In the genomic region with DNA sequence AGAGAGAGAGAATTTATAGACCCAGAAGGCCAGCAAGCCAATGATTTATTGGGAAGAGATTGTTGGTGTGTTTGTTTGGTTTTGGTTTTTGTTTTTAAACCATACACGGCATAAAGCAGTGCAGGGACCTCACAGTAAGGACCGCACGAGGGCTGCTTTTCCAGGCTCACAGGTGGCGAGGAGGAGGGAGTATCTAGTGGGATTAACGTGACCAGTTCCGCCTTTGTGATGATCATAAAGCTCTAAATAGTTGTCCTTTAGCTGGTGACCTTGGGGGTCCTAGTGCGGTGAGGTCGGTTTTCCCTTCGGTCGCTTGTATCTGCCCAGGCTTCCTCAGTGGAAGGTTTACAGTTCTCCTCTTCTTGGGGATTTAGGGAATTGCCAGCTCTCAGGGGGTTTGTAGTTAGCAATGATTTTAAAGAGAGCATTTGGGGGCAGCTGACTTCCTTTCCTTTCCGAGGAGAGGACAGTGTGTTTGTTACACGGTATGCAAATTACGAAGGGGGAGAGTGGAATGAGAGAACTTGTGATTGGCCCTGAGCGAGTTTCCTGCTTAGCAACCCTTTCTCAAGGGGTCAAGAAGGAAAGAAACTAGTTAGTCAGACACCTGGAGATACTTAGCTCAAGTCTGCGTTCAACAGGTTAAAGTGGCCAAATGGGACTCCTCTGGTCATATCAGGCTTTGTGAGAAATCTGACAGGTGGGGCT, we compare ENCODE assay signal across 9 mouse cellular contexts. TPM values are rescaled to one million over a fixed set of nuclear protein-coding genes. Genes with fewer than 3 reads are reported as not detected.
DNase-seq lines count a peak whose midpoint lies in the region; ATAC-seq lines count a peak whose summit lies in the region.
"Had no signal": no experiment of that assay in that cellular context is flagged by ENCODE, and none has a peak within 500 bp of the region (broad histone marks: within the 10 kb centered on the region; RNA-seq: fewer than 3 reads in every experiment).

No protein-coding gene starts in this region.

- no peaks in the 10 kb centered on the region for H3K9me3 ChIP-seq in heart, embryonic 16.5 days (replicated peaks; ENCODE audit: control insufficient read depth, low read length)
- no peaks in the 10 kb centered on the region for H3K9me3 ChIP-seq in liver, embryonic 16.5 days (replicated peaks; ENCODE audit: control insufficient read depth, low read length)

- ATAC-seq in heart, embryonic 16.5 days (replicated peaks; ENCODE audit: extremely low read depth, insufficient read depth, low FRiP score), result no peak
- no peak for ATAC-seq in liver, embryonic 16.5 days (ENCODE audit: low read depth)
- no peak for ATAC-seq in inflammation-experienced regulatory T-cells, adult 6 months

- H3K27ac ChIP-seq in heart, embryonic 16.5 days (ENCODE audit: low read length), result no peak overlapping the region
- H3K27ac ChIP-seq in liver, embryonic 16.5 days (ENCODE audit: low read length), result no peak overlapping the region

- peak overlapping the region; percentile 20 for H3K4me3 ChIP-seq in heart, embryonic 16.5 days (ENCODE audit: low read length)
- 0 out of 2 replicates have a peak overlapping the region, but pooled peaks have one; percentile 2 for H3K4me3 ChIP-seq in liver, embryonic 16.5 days (ENCODE audit: low read depth, low read length)

- H3K4me1 ChIP-seq in heart, embryonic 16.5 days (ENCODE audit: control insufficient read depth, insufficient read depth, low read length), result peaks cover 4% of the 10 kb centered on the region; the same call in 1 of the 2 replicates
- H3K4me1 ChIP-seq in liver, embryonic 16.5 days (ENCODE audit: control insufficient read depth, low read depth, low read length), result no peaks in the 10 kb centered on the region

- H3K9ac ChIP-seq in heart, embryonic 16.5 days (ENCODE audit: low read length), result peak overlapping the region; percentile 48
- no peak overlapping the region for H3K9ac ChIP-seq in liver, embryonic 16.5 days (ENCODE audit: low read depth, low read length)

- 21% methylated on average over 15 of the region's 15 CpGs for WGBS in heart, embryonic 16.5 days
- WGBS in liver, embryonic 16.5 days (ENCODE audit: insufficient replicate concordance), result 17% methylated on average over 15 of the region's 15 CpGs

- H3K36me3 ChIP-seq in heart, embryonic 16.5 days (ENCODE audit: control insufficient read depth, insufficient read depth), result no peaks in the 10 kb centered on the region
- no peaks in the 10 kb centered on the region for H3K36me3 ChIP-seq in liver, embryonic 16.5 days (ENCODE audit: control insufficient read depth, insufficient read depth)
- H3K36me3 ChIP-seq: G1E had no signal

- DNase-seq in heart, adult 11 months, result no peak
- DNase-seq in embryo, embryonic 11 days, result peak; percentile 6
- DNase-seq in kidney, adult 18-20 months, result peak; percentile 27
- no peak for DNase-seq in gastrocnemius, postnatal 25 days
- no peak for DNase-seq in thymus, adult 18-20 months

- no peaks in the 10 kb centered on the region for H3K27me3 ChIP-seq in heart, embryonic 16.5 days (ENCODE audit: control insufficient read depth, insufficient read depth, low read length)
- no peaks in the 10 kb centered on the region for H3K27me3 ChIP-seq in liver, embryonic 16.5 days (ENCODE audit: control insufficient read depth, insufficient read depth, low read depth, low read length)

- peak overlapping the region; percentile 47 for H3K4me2 ChIP-seq in heart, embryonic 16.5 days (ENCODE audit: low read depth, low read length)
- H3K4me2 ChIP-seq in liver, embryonic 16.5 days (ENCODE audit: low read depth, low read length), result peak overlapping the region; percentile 30

RNA-seq across cellular contexts. Expression of a gene that starts 29.5 kb away (rescaled TPM):
- polyA plus RNA-seq in heart, embryonic 16.5 days (2015; fragmentation: Nextera tagmentation; extraction: Ambion mirVana), result 15.1 and 15.4 TPM in 2 replicates
- 4.8 and 5.5 TPM in 2 replicates for polyA plus RNA-seq in liver, embryonic 16.5 days (2015; fragmentation: Nextera tagmentation; extraction: Ambion mirVana)
- 1 to 10 TPM; 6.1 to 8.3 (median 6.5) TPM for polyA plus RNA-seq in inflammation-experienced regulatory T-cells, adult 6 months (2017; shearing (Covaris generic))
- total RNA-seq in gastrocnemius, postnatal 25 days (2021), result 10 to 100 TPM; 42.0 to 42.1 TPM
- polyA plus RNA-seq: G1E had no signal

RNA-seq across cellular contexts. Expression of a gene that starts 31.9 kb away (rescaled TPM):
- 2.7 and 3.1 TPM in 2 replicates for polyA plus RNA-seq in heart, embryonic 16.5 days (2015; fragmentation: Nextera tagmentation; extraction: Ambion mirVana)
- polyA plus RNA-seq in liver, embryonic 16.5 days (2015; fragmentation: Nextera tagmentation; extraction: Ambion mirVana), result 0.81 and 0.99 TPM in 2 replicates
- under 1 TPM; 0.33 to 0.84 (median 0.50) TPM for polyA plus RNA-seq in inflammation-experienced regulatory T-cells, adult 6 months (2017; shearing (Covaris generic))
- 1 to 10 TPM; 5.8 to 9.0 TPM for total RNA-seq in gastrocnemius, postnatal 25 days (2021)
- polyA plus RNA-seq: G1E had no signal

Comparison
In these comparisons a context has a peak if more than half of its experiments do, and no peak if none do; other contexts are left out.
1. DNase-seq: peak in embryo, embryonic 11 days (single experiment) and kidney, adult 18-20 months (single experiment); none in heart, adult 11 months (single experiment), gastrocnemius, postnatal 25 days (single experiment) and thymus, adult 18-20 months (0 of 2).